Mouse (Mus musculus) kidney, postnatal 10 days (tissue): Measurements from ENCODE around the gene Dbp.

Experiments used
- DNase-seq: peaks from one replicate; pipeline ENCODE4 v3.0.0; 2021; ENCODE audit warnings: mixed read lengths

The Dbp gene

DNA sequence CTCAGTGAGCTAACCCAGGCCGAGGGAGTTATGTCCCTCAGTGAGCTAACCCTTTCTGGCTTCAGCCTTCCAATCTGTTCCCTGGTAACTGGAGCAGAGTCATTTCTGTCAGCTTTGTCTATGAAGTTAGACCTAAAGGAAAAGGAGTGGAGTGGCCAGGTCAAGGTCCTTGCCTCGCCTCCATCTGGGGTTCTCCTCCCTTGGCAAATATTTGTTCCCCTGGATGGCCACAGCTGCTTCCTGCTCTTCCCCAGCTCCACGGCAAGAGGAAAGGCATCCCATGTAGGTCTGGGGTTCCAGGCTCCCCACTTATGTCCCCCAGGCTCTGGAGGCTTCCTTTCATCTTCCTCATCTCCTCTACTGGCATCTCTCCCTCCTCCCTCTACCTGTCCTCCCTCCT, 22.7 kb downstream of the Dbp start:
- no peak for DNase-seq

DNA sequence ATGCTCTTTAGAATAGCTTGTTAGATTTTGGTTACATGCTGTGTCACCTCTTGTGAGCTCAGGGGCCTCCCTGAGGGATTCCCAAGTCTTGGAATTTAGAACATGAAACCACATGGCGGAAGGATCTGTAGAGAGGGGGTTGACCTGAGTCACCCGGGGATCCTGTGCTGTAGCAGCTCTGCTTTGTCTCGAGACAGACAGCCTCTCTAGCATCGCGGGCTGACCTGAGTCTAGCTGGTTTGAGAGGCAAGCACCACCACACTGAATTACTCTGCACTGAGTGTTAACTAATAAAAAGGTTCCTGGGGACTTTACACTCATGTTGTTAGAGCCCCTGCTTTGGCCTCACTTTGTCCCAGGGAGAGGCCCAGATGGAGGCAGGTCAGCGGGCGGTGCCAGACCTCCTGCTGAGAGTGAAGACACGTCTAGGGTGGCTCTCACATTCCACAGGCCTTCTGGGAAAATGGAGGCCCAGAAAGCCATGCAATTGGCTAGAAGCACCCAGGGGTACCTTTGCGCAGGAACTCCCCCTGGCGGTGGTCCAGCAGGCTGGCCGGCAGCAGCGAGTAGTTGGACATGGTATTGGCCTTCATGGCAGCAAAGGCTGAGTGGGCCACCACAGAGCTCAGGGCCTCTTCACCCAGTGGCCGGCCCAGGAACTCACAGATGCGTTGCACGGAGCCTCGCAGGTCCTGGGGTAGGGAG, 26.0 kb downstream of the Dbp start:
- DNase-seq: peak; percentile 75

DNA sequence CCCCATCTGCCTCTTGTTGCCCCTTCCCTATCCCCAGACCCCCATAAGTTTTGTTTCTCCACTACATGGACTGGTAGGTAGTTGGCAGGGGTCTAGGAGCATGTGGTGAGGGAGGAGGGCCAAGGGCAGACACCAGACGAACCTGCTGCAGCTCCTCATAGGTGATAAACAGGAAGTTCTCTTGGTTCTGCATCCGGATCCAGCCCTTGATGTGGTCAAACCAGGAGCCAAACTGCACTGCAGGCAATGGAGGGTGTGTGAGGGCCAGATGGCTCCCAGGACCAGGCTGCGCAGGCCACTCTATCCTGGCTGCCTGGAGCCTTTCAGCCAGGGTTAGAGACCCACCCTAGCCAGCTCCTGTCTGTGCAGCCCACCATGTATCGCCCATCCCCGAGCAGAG, 28.6 kb downstream of the Dbp start:
- DNase-seq: no peak

DNA sequence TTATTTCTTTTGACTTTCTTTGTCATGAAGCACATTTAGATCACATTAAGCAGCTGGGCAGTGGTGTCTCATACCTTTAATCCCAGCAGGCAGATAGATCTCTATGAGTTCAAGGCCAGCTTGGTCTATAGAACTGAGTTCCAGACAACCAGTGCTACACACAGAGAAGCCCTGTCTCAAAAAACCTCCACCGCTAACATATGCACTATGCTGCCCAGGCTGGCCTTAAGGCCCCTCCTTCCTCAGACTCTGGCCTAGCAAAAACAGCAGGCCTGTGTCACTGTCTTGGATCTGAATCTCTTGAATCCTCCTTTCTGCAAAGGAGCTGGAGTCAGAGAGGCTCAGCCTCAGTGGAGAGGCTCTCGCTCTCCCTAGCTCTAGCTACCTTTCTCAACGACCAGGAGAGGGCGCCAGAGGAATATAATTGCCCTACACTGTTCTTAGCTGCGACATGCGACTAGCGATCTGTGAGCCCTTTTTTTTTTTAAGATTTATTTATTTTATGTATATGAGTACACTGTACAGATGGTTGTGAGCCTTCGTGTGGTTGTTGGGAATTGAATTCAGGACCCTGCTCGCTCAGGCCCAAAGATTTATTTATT, 34.4 kb downstream of the Dbp start:
- DNase-seq: peak; percentile 93

DNA sequence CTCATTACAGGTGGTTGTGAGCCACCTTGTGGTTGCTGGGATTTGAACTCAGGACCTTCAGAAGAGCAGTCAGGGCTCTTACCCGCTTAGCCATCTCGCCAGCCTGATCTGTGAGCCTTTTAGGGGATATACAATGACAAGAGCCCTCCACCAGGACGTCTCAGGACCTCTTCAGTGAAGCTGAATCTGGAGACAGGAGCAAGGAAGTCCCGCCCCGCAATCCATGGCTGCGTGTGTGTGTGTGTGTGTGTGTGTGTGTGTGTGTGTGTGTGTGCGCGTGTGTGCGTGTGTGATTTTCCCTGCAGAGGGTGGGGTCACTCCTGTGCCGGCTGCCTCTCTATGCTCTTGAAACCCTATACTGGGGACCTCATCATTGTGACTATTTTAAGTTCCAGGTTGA, 34.9 kb downstream of the Dbp start:
- DNase-seq: no peak

DNA sequence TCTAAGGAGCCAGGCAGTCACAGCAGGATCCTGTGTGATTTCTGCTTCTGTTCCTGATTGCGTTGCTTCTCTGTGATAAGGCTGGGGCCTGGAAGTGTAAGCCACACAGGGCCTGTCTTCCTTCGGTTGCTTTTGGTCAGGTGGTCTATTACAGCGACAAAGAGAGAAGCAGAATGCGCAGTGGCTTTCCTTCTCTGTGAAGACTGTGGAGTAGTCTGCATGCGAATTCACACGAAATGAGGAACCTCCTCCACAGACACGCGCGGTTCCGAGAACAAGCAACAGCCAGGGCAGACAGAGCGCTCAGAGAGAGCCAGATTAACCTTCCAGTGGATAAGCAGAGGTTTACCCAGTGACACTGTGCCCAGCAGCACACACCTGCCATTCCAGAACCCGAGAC, 36.4 kb downstream of the Dbp start:
- no peak for DNase-seq

DNA sequence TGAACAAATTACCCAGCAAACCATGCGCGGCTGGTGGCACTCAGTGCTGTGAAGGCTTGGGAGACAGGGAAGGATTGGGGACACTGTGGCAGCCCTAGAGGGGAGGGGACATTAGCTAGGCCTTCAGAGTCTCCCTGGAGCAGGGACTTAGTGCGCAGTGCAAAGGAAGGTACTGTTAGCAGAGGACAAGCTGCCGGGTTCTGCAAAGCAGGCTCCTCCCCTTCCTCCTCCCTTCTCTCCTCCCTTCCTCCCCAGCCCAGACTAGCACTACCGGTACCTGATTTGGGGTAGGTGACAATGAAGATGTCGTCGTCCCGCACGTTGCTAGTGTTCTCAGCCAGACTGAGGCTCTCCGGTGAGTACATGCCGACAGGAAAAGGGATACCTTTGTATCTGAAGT, 36.9 kb downstream of the Dbp start:
- no peak for DNase-seq

DNA sequence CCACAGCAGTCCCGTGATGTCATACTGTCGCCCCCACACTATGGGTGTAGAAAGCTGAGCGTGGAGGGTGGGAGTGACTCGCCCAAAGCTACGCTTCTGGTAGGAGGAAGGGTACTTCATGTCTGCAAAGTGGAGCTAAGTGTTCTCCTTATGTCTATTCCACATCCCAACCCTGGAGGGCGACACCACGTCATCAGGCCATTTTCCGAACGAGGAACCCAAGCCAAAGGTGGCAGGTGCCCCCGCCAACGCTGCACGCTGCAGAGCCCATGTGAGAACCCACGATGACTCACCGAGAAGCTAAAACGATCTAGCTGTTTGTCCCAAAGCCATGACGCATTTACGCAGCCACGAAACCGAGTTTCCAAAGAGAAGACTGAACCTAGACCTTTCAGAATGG, 37.5 kb downstream of the Dbp start:
- DNase-seq: no peak

DNA sequence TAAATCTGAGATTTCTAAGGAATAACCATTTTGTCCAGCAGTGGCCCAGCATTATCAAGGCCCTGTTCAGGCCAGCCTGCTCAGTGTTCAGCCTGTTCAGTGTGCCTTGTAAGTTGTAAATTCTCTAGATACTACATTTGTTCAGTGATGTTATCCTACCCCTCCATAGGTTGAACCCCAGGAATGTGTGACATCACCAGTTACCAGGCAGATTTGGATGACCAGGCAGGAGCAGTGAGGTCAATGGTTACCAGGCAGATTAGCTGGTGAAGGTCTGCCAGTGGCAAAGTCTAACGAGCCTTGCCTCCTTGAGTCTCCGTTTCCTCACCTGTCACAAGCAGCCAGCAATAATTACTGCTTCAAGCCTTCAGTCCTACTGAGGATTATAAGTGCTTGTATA, 39.5 kb downstream of the Dbp start:
- DNase-seq: peak; percentile 93

DNA sequence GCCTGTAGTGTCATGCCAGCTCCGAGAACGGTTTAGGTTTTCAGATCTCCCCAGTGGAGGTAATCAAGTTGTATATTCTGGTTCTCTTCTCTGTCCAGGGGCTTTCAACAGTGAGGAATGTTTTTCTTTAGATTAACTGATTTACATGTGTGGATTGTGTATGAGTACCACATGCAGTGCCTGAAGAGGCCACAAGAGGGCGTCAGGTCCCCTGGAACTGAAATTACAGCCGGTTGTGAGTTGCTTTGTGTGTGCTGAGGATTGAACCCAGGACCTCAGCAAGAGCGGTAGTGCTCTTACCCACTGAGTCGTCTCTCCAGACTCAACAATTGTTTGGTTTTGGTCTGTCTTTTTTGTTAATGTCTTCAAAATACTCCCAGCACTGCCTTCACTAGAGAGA, 41.6 kb downstream of the Dbp start:
- DNase-seq: no peak

DNA sequence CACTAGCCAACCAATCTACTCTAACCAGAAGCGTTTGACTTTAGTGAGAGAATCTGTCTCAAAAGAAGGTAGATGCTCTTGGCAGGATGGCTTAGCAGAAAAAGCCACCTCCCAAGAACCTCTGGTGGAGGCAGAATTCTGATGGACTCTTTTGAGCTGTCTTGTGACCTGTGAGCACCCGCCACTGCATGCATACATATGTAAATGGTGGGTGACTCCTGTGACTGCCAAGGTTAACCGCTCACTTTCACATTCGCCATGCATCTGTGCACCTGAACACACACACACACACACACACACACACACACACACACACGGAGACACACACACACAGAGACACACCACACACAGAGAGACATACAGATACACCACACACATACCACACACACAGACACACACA, 42.6 kb downstream of the Dbp start:
- no peak for DNase-seq

DNA sequence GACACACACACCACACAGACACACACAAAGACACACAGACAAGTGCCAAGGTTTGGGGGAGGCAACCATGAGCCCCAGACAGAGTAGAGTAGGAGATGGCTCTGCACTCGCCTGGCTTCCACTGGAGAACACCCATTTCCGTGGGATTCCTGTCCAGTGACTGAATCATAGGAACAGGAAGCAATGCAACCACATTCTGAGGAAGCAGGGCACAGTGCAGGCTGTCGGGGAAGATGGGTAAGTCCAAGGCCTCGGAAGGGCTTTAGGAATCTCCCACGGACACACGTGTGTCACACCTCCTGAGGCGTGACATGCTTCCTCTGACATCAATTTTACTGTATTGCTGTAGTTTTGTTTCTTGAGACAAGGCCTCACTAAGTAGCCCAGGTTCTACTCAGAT, 43.2 kb downstream of the Dbp start:
- DNase-seq: no peak

DNA sequence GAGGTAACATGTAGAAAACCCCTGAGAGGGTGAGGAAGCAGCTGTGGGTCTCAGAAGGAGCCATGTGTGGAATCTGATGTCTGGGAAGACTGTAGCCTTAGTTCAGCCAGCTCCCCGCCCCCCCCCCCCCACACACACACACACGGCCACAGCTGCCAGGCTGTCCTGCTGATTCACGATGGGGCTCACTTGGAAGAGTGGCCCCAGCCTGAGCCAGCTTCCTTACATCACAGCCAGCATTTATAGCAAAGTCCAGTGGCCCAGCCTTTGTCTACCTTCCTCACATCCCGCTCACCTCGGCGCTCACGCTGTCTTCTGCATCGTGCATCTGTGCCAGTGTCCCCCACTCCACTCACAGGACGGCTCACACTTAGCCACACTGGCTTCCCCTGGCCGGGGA, 44.5 kb downstream of the Dbp start:
- DNase-seq: no peak

DNA sequence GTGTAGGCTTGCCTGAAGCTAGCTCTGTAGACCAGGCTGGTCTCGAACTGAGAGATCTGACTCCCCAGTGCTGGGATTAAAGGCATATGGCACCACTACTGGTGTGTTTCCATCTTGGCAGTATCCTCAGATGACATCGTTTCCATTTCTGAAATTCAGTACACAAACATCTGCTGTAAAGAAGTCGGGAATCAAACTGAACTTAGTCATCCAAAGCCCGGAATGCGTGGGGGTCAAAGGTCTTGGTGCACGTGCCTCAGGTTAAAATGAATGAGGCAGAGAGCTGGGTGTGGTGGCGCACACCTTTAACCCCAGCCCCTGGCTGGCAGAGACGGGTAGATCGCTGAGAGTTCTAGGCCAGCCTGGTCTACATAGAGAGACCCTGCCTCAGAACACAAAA, 45.3 kb downstream of the Dbp start:
- peak; percentile 43 for DNase-seq

DNA sequence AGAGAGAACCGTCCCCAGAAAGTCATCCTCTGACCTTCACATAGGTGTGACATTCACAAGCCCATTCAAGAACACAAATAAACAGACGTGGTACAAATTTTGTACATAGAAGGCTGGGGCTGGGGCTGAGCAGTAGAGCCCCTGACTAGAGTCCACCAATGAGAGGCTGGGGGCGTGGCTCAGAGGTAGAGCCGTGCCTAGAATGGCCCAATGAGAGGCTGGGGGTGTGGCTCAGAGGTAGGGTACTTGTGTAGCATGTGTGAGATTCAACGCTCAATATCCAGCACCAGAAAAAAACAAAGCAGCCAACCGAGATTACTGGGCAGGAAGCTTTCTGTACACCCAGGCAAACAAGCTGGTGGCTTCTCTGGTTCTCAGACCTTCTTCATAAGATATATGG, 50.8 kb downstream of the Dbp start:
- DNase-seq: no peak

DNA sequence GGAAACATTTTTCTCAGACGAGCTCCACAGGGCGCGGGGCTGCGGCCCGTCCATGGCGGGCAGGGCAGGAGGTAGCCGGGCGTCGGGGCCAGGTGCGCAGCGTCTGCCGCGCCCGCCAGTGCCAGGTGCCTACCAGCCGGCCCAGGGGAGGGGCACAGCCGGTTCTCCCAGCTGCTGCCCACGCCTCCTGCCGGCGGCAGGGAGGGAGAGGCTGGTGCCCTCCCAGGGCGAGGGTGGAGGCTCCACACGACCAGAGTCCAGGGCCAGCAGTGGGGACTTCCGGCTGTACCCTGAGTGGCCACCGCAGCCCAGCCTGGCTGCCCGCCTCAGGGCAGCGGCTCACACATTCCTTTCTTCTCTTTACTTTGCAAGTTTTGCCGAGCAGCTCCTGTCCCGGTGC, 54.5 kb downstream of the Dbp start:
- DNase-seq: peak; percentile 78
